Mouse (Mus musculus) liver, adult 10 weeks (tissue): ENCODE measurements around the gene Ric8b. TPM values are rescaled to one million over a fixed set of nuclear protein-coding genes. Genes with fewer than 3 reads are reported as not detected.

Experiments
- polyA plus RNA-seq: library from polyadenylated mRNA; stranded (reverse); fragments of 350-450 nt; fragmentation: Illumina TruSeq; extraction: RNeasy Lipid Tissue Mini Kit (QIAGEN cat#74804); gene quantifications from one replicate; pipeline ENCODE4 v1.2.3, GENCODE M21; 2014; ENCODE audit warnings: low read depth, low replicate concordance

Gene Ric8b
- 13.0 TPM for polyA plus RNA-seq

GRCm38 (mm10) chr10:84916810-84917730 is at the start of gene Ric8b:
Ric8b (plus strand) TSS chr10:84917616.

Other genes starting within 250 kb of the Ric8b start
- 6.7 TPM for gene Rfx4, start 161.6 kb upstream of the Ric8b start, polyA plus RNA-seq
- 0.48 TPM for gene Fhl4, start 184.9 kb downstream of the Ric8b start, polyA plus RNA-seq
- 12.1 TPM for gene Tmem263, start 185.0 kb downstream of the Ric8b start, polyA plus RNA-seq
- gene Mterf2, start 210.4 kb downstream of the Ric8b start, polyA plus RNA-seq, result 13.3 TPM